Mouse (Mus musculus): ENCODE measurements at regions not wholly inside any gene's neighbourhood (a gene's known extent, or its start where the extent isn't known, plus 50 kb on each side); places are given as distances from the start of the nearest gene placed in this dataset.

- TF ChIP-seq POLR2A (IDR thresholded peaks at IDR 0.05; ENCODE audit: borderline replicate concordance, extremely low read depth, low read depth, low read length) (no peak), CTCF (IDR thresholded peaks at IDR 0.05; ENCODE audit: insufficient read depth, low read length) (no peak)
Observed at GRCm38 (mm10) chr5:7655280-7655679, 305.0 kb upstream of the Steap4 start.

Data from lung, adult 2 months (tissue).